Mouse (Mus musculus) liver, embryonic 11.5 days (tissue): ENCODE measurements around the gene Bola1. TPM values are rescaled to one million over a fixed set of nuclear protein-coding genes. Genes with fewer than 3 reads are reported as not detected.
"Not testable (repeated sequence)": the region's sequence is repeated elsewhere in the genome, so short reads cannot be mapped to it uniquely, and the experiment has no call there.

ENCODE experiments used
- ATAC-seq: fragments of 200-750 bp; cut with Nextera tagmentation; replicated peaks from 2 replicates; pipeline ENCODE4 v1.8.0; 2017; ENCODE audit warnings: moderate number of reproducible peaks, mild to moderate bottlenecking, moderate TSS enrichment, moderate library complexity; ENCODE audit not compliant: low FRiP score
- DNase-seq: peaks from one replicate; pipeline ENCODE4 v3.0.0-alpha.2; 2017; ENCODE audit warnings: low spot score
- H3K27ac ChIP-seq: fragments of 300-500 bp; sonication (generic); 2 replicates; pipeline ENCODE4 v1.5.1; 2014; ENCODE audit warnings: mild to moderate bottlenecking, low read depth, low read length, control low read depth
- H3K27me3 ChIP-seq: fragments of 300-500 bp; sonication (generic); replicated peaks from 2 replicates; pipeline ENCODE4 v1.6.1; 2014; ENCODE audit warnings: low read length, mixed read lengths; ENCODE audit not compliant: control insufficient read depth, insufficient read depth
- H3K36me3 ChIP-seq: fragments of 300-500 bp; sonication (generic); 2 replicates; pipeline ENCODE4 v1.6.1; 2014; ENCODE audit warnings: mild to moderate bottlenecking, low read length, moderate library complexity, mixed read lengths; ENCODE audit not compliant: control insufficient read depth, insufficient read depth
- H3K4me1 ChIP-seq: fragments of 300-500 bp; sonication (generic); replicated peaks from 2 replicates; pipeline ENCODE4 v1.6.1; 2014; ENCODE audit warnings: low read length, mixed read lengths; ENCODE audit not compliant: control insufficient read depth, insufficient read depth
- H3K4me2 ChIP-seq: fragments of 300-500 bp; sonication (generic); 2 replicates; pipeline ENCODE4 v1.6.1; 2014; ENCODE audit warnings: mild to moderate bottlenecking, control low read depth, moderate library complexity
- H3K4me3 ChIP-seq: fragments of 300-500 bp; sonication (generic); 2 replicates; pipeline ENCODE4 v1.5.1; 2014; ENCODE audit warnings: low read depth, low read length, control low read depth
- H3K9ac ChIP-seq: fragments of 300-500 bp; sonication (generic); 2 replicates; pipeline ENCODE4 v1.6.1; 2014; ENCODE audit warnings: low read depth, low read length, control low read depth
- H3K9me3 ChIP-seq: fragments of 300-500 bp; sonication (generic); 2 replicates; pipeline ENCODE4 v1.6.1; 2016; ENCODE audit warnings: low read length, inconsistent platforms, mixed read lengths; ENCODE audit not compliant: control insufficient read depth
- whole genome bisulfite sequencing: fragments of 180-500 bp; shearing (Covaris S2); extraction: QIAGEN DNeasy Blood & Tissue Kit; methylation state at CpG from one replicate; pipeline ENCODE4 v1.1.7; 2014; 5-methylcytosine and 5-hydroxymethylcytosine counted together
- polyA plus RNA-seq: library from polyadenylated mRNA; unstranded; fragments of >200 nt; fragmentation: Nextera tagmentation; extraction: Ambion mirVana; gene quantifications from 2 replicates; pipeline ENCODE4 v1.2.1, GENCODE M21; 2014

Bola1 gene
- polyA plus RNA-seq, 1 experiment from 2014 or later: 98.8 TPM

DNA sequence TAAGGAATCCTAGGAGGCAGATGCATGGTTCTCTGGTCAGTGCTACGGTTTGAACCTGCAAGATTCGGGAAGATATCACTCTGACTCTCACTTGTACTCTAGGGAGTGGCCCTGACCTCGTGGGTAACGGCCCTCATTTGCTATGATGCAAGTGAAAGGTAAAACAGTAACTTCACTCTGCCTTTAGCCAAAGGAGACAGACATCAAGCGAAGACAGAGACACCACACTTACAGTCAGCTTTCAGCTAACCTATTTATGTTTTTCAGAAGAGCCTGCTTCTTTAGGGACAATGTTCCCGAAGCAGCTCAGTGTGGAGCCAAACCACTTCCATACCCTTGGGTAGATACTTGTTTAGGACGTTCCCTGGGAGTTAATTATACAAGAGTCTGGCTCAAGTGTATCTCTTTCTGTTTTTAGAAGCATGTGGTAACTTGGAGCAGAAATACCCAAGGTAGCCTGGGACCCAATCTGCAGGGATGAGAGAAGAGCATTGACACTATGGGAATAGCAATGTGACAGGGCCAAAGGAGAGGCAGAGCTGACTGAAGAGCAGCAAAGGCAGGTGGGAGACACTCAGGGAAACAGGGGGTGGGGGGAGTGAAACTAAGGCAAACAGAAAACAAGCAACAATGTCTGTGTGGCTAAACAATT, 24.5 kb upstream of the Bola1 start:
- no peaks in the 10 kb centered on the region for H3K9me3 ChIP-seq
- DNase-seq (no peak), ATAC-seq (no peak)
- H3K27ac ChIP-seq: peak overlapping the region; percentile 100
- peak overlapping the region; percentile 58; the same call in 1 of the 2 replicates for H3K4me3 ChIP-seq
- peak overlapping the region; percentile 95 for H3K9ac ChIP-seq
- peak overlapping the region; percentile 76 for H3K4me2 ChIP-seq
- H3K4me1 ChIP-seq: peaks cover 25% of the 10 kb centered on the region
- 68% methylated on average over 7 of the region's 7 CpGs for WGBS
- H3K36me3 ChIP-seq: no peaks in the 10 kb centered on the region
- no peaks in the 10 kb centered on the region for H3K27me3 ChIP-seq

DNA sequence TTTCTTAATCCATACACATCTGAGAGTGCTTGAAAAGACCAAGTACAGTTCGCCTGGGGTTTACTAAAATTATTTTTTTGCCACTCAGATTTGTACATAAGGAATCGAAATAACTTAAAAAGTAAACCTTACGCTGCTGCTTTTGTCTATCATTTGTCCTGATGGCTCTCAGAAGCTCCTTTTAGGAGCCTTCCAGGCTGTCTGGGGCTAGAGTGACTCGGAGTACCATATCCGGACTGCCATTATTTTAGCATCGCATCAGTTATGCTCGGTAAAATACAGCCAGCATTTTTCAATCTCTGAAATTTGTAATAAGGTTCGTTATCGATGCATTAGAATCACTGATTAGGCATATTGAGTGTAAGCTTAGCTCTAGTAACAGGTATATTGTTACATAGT, 21.3 kb upstream of the Bola1 start:
- Histone ChIP-seq H3K9me3 (no peaks in the 10 kb centered on the region), H3K27me3 (no peaks in the 10 kb centered on the region), H3K4me3 (0 out of 2 replicates have a peak overlapping the region, but pooled peaks have one; percentile 12), H3K4me1 (peaks cover 20% of the 10 kb centered on the region), H3K4me2 (peak overlapping the region; percentile 48), H3K27ac (peak overlapping the region; percentile 76), H3K9ac (peak overlapping the region; percentile 17; the same call in 1 of the 2 replicates), H3K36me3 (no peaks in the 10 kb centered on the region)
- DNase-seq (no peak), ATAC-seq (no peak)
- 83% methylated on average over 9 of the region's 9 CpGs for WGBS

DNA sequence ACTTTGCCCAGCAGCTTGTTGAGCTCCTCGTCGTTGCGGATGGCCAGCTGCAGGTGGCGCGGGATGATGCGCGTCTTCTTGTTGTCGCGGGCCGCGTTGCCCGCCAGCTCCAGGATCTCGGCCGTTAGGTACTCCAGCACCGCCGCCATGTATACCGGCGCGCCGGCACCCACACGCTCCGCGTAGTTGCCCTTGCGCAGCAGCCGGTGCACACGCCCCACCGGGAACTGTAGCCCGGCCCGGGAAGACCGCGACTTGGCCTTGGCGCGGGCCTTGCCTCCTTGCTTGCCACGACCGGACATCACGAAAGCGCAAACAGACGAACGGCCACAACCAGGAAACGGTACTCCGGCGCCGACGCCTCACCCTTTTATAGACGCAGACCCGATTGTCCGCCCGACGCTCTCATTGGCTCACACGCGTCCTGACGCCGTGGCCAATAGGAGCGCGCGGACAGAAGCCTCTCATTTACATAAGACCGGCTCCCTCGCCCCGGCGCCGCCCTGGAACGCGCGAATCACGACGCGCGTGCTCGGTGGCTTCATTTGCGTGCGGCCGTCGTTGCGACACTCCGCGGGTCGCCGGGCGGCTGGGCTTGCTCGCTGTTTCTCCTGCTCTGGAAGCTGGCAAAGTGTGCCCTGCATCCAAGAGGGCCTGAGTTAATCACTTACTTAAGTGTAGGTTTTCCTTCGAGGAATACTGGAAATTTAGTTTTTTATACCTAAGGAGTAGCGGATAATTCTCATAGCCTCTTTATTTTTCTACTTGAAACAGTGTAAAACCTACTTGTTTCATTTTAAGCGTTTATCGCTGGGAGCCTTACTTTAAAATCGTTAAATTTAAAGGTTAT, 20.7 kb upstream of the Bola1 start, which contains the start of gene Hist2h2aa2:
TSS of gene Hist2h2aa2 (minus strand) at position 328 of the 850 bp plus-strand sequence.
- not testable (repeated sequence) for H3K9me3 ChIP-seq, H3K27me3 ChIP-seq, H3K36me3 ChIP-seq, DNase-seq
- ATAC-seq: peak; percentile 66
- Histone ChIP-seq H3K4me1 (peaks cover 20% of the 10 kb centered on the region), H3K9ac (peak within 1 kb of the TSS; percentile 17; the same call in 1 of the 2 replicates), H3K4me3 (0 out of 2 replicates have a peak within 1 kb of the TSS, but pooled peaks have one; percentile 12), H3K27ac (peak within 1 kb of the TSS; percentile 76), H3K4me2 (peak within 1 kb of the TSS; percentile 48)
- WGBS: 5% methylated on average over 24 of the region's 85 CpGs

DNA sequence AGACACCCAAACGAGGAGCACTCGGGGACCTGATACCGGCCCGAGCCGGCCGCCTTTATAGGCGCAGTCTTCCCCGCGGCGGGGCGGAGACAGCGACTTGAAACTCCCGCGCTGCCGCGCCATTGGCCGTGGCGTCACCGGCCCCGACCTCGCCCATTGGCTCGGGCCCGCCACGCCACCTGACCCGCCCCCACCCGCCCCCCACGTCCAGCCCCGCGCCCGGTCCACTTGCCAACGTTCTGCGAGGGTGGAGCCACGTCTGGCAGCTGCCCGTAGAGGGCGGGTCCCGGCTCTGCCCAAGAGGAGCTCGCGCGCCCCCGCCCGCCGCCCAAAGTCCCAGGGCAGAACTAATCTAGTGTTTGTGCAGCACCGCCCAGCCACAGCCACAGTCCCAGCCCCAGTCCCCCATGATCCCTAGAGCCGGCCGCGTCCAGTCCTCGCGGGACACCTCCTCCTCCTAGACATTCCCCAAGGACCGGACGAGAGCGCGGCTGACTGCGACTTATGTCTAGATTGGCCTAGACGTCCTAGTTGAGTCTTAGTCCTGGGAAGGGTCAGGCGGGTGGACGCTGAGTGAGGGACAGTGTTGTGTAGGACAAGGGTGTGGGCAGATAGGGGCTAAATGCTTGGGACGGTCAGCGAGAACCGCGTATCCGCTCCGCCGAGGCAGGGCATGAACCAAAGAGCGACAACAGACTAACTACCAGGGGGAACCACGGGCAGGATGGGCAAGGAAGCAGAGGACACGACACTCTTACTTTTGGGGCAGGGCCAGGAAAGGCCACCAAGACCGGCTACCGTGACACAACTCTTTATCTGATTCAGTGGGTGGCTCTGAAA, 19.7 kb upstream of the Bola1 start, which contains the start of gene Hist2h3c2:
TSS of gene Hist2h3c2 (minus strand) at position 174 of the 840 bp plus-strand sequence.
- not testable (repeated sequence) for DNase-seq, H3K36me3 ChIP-seq, H3K9me3 ChIP-seq, H3K27me3 ChIP-seq
- Histone ChIP-seq H3K4me1 (peaks cover 16% of the 10 kb centered on the region), H3K4me2 (peak within 1 kb of the TSS; percentile 81), H3K4me3 (peak within 1 kb of the TSS; percentile 52), H3K9ac (peak within 1 kb of the TSS; percentile 76), H3K27ac (peak within 1 kb of the TSS; percentile 89)
- 0% methylated on average over 22 of the region's 68 CpGs for WGBS
- peak; percentile 84 for ATAC-seq

DNA sequence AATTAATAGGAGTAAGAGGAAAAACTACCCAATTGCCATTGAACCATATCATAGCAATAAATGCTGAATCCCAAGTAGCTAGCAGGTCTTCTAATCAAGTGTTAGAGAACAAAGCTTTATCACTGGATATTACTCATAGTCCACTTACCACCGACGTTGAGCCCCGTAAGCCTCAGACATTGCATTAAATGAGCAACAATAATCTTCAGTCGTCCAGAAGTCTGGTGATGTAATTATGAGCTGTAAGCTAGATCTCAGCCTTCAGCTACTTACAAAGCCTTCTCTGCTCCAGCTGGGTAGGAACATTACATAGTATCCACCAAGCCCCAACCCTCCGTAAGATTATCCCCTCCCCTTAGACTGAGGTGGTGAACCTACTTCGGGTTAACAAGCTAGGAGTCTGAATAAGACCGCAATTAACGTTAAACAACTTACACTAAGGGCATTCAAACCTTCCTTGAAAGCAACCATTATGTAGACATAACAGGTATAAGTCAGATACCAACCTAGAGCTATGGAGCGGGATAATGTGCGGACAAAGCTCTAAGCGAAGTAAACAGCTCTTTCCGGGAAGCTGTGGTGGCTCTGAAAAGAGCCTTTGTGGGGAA, 18.5 kb upstream of the Bola1 start:
- DNase-seq: peak; percentile 63

DNA sequence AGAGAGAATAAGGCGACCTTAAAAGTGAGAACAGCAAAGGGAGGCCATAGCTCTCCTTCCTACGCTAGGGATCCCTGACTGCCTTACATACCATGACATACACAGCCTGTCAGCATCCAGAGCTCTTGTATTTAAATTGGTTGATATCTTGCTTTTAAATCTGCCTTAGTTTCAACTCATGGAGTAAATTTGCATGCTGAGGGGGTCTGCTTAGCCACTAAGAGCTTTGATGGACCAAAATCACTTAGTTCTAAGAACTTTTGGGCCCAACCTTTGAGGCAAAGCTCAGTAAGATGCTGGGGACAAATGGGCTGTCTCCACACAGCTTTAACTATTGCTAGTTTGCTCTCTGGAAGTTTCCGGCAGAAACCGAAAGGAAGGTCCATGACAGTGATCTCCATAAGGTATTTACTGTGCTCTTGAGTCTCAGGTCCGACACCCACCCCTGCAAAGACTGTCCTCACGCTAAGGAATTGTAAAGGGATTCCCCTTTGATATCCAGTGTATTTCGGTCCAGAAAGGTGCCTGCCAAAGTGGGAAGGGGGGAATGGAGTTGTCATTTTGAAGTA, 17.9 kb upstream of the Bola1 start:
- WGBS: 23% methylated on average over 7 of the region's 7 CpGs
- peak overlapping the region; percentile 76 for H3K9ac ChIP-seq
- H3K4me2 ChIP-seq: peak overlapping the region; percentile 81
- H3K4me3 ChIP-seq: peak overlapping the region; percentile 52
- ATAC-seq (no peak), DNase-seq (peak; percentile 61)
- H3K36me3 ChIP-seq: no peaks in the 10 kb centered on the region
- H3K27ac ChIP-seq: peak overlapping the region; percentile 89
- no peaks in the 10 kb centered on the region for H3K27me3 ChIP-seq
- no peaks in the 10 kb centered on the region for H3K9me3 ChIP-seq
- peaks cover 9% of the 10 kb centered on the region for H3K4me1 ChIP-seq

More for the DNA sequence above, 18.5 kb upstream of the Bola1 start:
- Histone ChIP-seq H3K27ac (peak overlapping the region; percentile 89), H3K9ac (peak overlapping the region; percentile 76), H3K4me1 (peaks cover 9% of the 10 kb centered on the region), H3K27me3 (no peaks in the 10 kb centered on the region), H3K4me3 (peak overlapping the region; percentile 52), H3K36me3 (no peaks in the 10 kb centered on the region), H3K4me2 (peak overlapping the region; percentile 81), H3K9me3 (no peaks in the 10 kb centered on the region)
- WGBS: under 1% methylated on average over 12 of the region's 12 CpGs
- peak; percentile 11; the same call in 1 of the 2 replicates for ATAC-seq

DNA sequence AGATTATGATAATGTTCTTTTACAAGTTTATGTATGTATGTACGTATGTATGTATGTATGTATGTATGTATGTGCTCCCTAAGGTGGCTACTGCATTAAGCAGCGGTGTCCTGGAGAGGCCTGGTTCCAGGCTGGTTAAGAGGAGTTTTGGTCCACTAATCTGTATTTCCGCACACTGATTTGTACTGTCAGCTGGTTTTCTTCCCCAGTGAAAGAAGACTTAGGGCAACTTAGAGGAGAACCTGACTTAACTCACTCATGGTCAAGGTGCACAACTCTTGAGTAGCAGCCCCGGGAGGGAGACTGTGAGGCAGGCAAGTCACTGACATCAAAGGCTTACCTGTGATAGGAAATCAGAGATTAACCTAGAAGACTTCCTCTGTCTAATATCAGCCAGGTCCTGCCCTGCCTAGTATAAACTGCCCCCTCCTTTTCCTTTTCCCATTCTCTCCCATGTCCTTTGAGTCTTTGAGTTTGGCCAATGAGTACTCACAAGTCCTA, 17.4 kb upstream of the Bola1 start:
- DNase-seq (no peak), ATAC-seq (no peak)
- Histone ChIP-seq H3K27me3 (no peaks in the 10 kb centered on the region), H3K4me1 (peaks cover 9% of the 10 kb centered on the region), H3K9ac (peak overlapping the region; percentile 76), H3K4me2 (peak overlapping the region; percentile 81), H3K36me3 (no peaks in the 10 kb centered on the region), H3K27ac (peak overlapping the region; percentile 89), H3K9me3 (no peaks in the 10 kb centered on the region), H3K4me3 (peak overlapping the region; percentile 52)
- WGBS: 85% methylated on average over 4 of the region's 4 CpGs
